Mouse (Mus musculus): ENCODE measurements at regions not wholly inside any gene's neighbourhood (a gene's known extent, or its start where the extent isn't known, plus 50 kb on each side); places are given as distances from the start of the nearest gene placed in this dataset.
A peak's percentile ranks its signal among the peaks of the same experiment; 100 is the strongest.

GRCm38 (mm10) chr17:47983286-47983685 lies 54.8 kb downstream of the 1700122O11Rik start:
- no peak for DNase-seq (ENCODE audit: low spot score in 2 of 2)
- intact Hi-C loops (cut with DNase I), result no loop called here

- no peak for DNase-seq (ENCODE audit: low spot score in 2 of 2)
- intact Hi-C loops (cut with DNase I), result no loop called here
Observed at GRCm38 (mm10) chr17:47981556-47982027, 56.5 kb downstream of the 1700122O11Rik start.

- DNase-seq (ENCODE audit: low spot score in 2 of 2), result no peak
- intact Hi-C loops (cut with DNase I), result no loop called here
Observed at GRCm38 (mm10) chr17:47979266-47979665, 54.8 kb upstream of the Foxp4 start.

- intact Hi-C loops (cut with DNase I), result no loop called here
- no peak for DNase-seq (ENCODE audit: low spot score in 2 of 2)
Observed at GRCm38 (mm10) chr17:47978404-47979030, 54.1 kb upstream of the Foxp4 start.

GRCm38 (mm10) chr17:47978001-47978400 lies 53.6 kb upstream of the Foxp4 start:
- DNase-seq (ENCODE audit: low spot score in 2 of 2), result no peak
- intact Hi-C loops (cut with DNase I), result no loop called here

GRCm38 (mm10) chr17:47976999-47977357 lies 52.5 kb upstream of the Foxp4 start:
- intact Hi-C loops (cut with DNase I), result no loop called here
- DNase-seq (ENCODE audit: low spot score in 2 of 2), result no peak

- DNase-seq (ENCODE audit: low spot score in 2 of 2), result peak in 1 of 2 experiments; percentile 11
- intact Hi-C loops (cut with DNase I), result no loop called here
Observed at GRCm38 (mm10) chr17:47976061-47976998, 51.9 kb upstream of the Foxp4 start.

- intact Hi-C loops (cut with DNase I), result no loop called here
- DNase-seq (ENCODE audit: low spot score in 2 of 2), result no peak
Observed at GRCm38 (mm10) chr17:47975281-47976060, 51.0 kb upstream of the Foxp4 start.

- intact Hi-C loops (cut with DNase I), result no loop called here
- DNase-seq (ENCODE audit: low spot score in 2 of 2), result no peak
Observed at GRCm38 (mm10) chr17:47974503-47974902, 50.1 kb upstream of the Foxp4 start.
